Mouse (Mus musculus) urinary bladder, postnatal 4 days (tissue): ENCODE measurements around the gene Ip6k2.

Experiments
- DNase-seq, 2 experiments: peaks; one replicate each; pipeline ENCODE4 v3.0.0; 2021 to 2022; ENCODE audit warnings: low spot score in 2 of 2

The Ip6k2 gene

GRCm38 (mm10) chr9:108783548-108784463 is at the start of gene Ip6k2:
TSS of gene Ip6k2 (plus strand) at chr9:108783796.
- peak; percentile 95 to 97 for DNase-seq

GRCm38 (mm10) chr9:108734626-108735025 is 49.0 kb upstream of the Ip6k2 start:
- DNase-seq = no peak

- no peak for DNase-seq
These were observed 44.4 kb upstream of the Ip6k2 start for GRCm38 (mm10) chr9:108739239-108739638.

GRCm38 (mm10) chr9:108740062-108740461 is 43.5 kb upstream of the Ip6k2 start:
- no peak for DNase-seq

- DNase-seq = no peak
These were observed 41.5 kb upstream of the Ip6k2 start for GRCm38 (mm10) chr9:108742048-108742447.

- no peak for DNase-seq
These were observed 36.6 kb upstream of the Ip6k2 start for GRCm38 (mm10) chr9:108746876-108747499.

- no peak for DNase-seq
These were observed 35.9 kb upstream of the Ip6k2 start for GRCm38 (mm10) chr9:108747694-108748093.

- peak in 1 of 2 experiments; percentile 19 for DNase-seq
These were observed 34.9 kb upstream of the Ip6k2 start for GRCm38 (mm10) chr9:108748600-108749183.

GRCm38 (mm10) chr9:108750616-108751015 is 33.0 kb upstream of the Ip6k2 start:
- no peak for DNase-seq

GRCm38 (mm10) chr9:108752142-108752920 is 31.3 kb upstream of the Ip6k2 start:
- no peak for DNase-seq

- DNase-seq = peak in 1 of 2 experiments; percentile 33
These were observed 30.3 kb upstream of the Ip6k2 start for GRCm38 (mm10) chr9:108753326-108753725.

- DNase-seq = no peak
These were observed 29.6 kb upstream of the Ip6k2 start for GRCm38 (mm10) chr9:108753976-108754375.

GRCm38 (mm10) chr9:108754423-108754822 is 29.2 kb upstream of the Ip6k2 start:
- DNase-seq = no peak

GRCm38 (mm10) chr9:108757406-108757805 is 26.2 kb upstream of the Ip6k2 start:
- DNase-seq = no peak

- DNase-seq = no peak
These were observed 24.5 kb upstream of the Ip6k2 start for GRCm38 (mm10) chr9:108759121-108759520.

- DNase-seq = no peak
These were observed 23.8 kb upstream of the Ip6k2 start for GRCm38 (mm10) chr9:108759805-108760204.

GRCm38 (mm10) chr9:108761561-108761960 is 22.0 kb upstream of the Ip6k2 start:
- DNase-seq = no peak

GRCm38 (mm10) chr9:108764971-108765370 is 18.6 kb upstream of the Ip6k2 start:
- no peak for DNase-seq

- no peak for DNase-seq
These were observed 7.0 kb upstream of the Ip6k2 start for GRCm38 (mm10) chr9:108776614-108777013.

- no peak for DNase-seq
These were observed 6.3 kb upstream of the Ip6k2 start for GRCm38 (mm10) chr9:108777276-108777675.

- peak in 1 of 2 experiments; percentile 55 for DNase-seq
These were observed 2.6 kb upstream of the Ip6k2 start for GRCm38 (mm10) chr9:108780959-108781358.

GRCm38 (mm10) chr9:108781891-108782290 is 1.7 kb upstream of the Ip6k2 start:
- no peak for DNase-seq
